Mouse (Mus musculus): ENCODE measurements around the gene Znrf1. TPM values are rescaled to one million over a fixed set of nuclear protein-coding genes. Genes with fewer than 3 reads are reported as not detected.
A peak's percentile ranks its signal among the peaks of the same experiment; 100 is the strongest.

Znrf1 gene
- polyA plus RNA-seq, 1 experiment from 2014 or later, result 33.1 TPM

GRCm38 (mm10) chr8:111622104-111622503 lies 86.2 kb downstream of the Znrf1 start:
- Histone ChIP-seq H3K9me3 (replicated peaks) (no peaks in the 10 kb centered on the region), H3K9ac (no peak overlapping the region), H3K4me3 (no peak overlapping the region), H3K27ac (ENCODE audit: poor library complexity, severe bottlenecking) (no peak overlapping the region), H3K4me1 (replicated peaks) (peaks cover 44% of the 10 kb centered on the region), H3K4me2 (no peak overlapping the region), H3K36me3 (peaks cover 20% of the 10 kb centered on the region; the same call in 1 of the 2 replicates), H3K27me3 (replicated peaks) (no peaks in the 10 kb centered on the region)
- no peak for ATAC-seq (ENCODE audit: insufficient number of reproducible peaks, low FRiP score)
- 80% methylated on average over 3 of the region's 3 CpGs for WGBS

DNA sequence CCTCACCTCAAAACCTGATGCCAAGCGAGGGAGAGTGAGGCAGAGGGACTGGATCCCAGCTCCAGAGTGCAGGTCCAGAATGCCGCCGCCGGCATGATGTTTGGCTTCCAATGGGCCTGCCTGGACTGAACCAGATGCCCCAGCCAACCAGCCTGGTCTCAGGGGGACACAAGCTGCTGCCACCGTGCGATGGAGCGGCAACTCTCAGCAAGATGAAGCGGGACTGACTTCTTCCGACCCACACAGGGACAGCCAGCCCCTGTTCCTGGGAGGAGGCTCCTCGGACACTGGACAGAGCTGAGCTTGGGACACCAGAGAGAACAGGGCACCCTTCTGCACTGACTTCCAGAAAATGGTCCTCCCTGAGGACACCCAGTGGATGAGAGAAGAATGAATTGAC lies 86.7 kb downstream of the Znrf1 start:
- Histone ChIP-seq H3K4me2 (no peak overlapping the region), H3K9me3 (replicated peaks) (no peaks in the 10 kb centered on the region), H3K4me1 (replicated peaks) (peaks cover 41% of the 10 kb centered on the region), H3K4me3 (no peak overlapping the region), H3K27ac (ENCODE audit: poor library complexity, severe bottlenecking) (no peak overlapping the region), H3K27me3 (replicated peaks) (no peaks in the 10 kb centered on the region), H3K36me3 (peaks cover 20% of the 10 kb centered on the region; the same call in 1 of the 2 replicates), H3K9ac (no peak overlapping the region)
- no peak for ATAC-seq (ENCODE audit: insufficient number of reproducible peaks, low FRiP score)
- 89% methylated on average over 10 of the region's 10 CpGs for whole genome bisulfite sequencing

DNA sequence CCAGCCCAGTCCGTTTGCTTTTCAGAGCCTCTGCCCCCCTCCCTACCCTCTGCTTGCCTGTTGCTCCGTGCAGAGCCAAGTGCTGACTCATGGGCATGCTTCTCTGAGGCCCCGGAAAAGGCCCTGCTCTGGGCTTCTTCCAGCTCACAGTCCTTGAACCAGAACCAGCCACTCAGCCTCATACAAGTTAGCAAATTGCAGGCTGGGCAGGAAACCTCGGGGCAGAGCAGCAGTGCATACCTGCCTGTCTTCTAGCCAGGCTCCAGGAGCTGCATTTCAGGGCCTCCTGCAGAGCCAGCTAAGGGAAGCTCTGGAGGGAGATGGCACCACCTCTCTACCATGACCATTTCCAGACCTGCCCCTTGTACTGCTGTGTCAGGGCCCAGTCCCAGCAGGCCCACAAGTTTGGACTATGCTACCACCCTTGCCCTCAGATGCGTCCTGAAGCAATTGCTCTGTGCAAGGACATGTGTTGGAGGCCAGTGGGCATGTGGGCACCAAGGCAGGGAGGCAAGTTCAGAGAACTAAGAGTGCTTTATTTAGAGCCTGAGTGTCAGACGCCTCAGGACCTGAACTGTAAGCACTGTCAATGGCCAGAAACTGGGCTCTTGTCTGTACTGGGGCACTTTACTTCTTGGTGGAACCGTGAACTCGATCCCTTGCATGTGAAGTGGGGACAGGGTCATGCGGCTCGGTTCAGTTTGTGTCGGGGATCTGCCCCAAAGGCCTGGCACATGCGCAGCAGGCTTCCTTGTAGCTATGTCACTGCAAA lies 88.4 kb downstream of the Znrf1 start:
- Histone ChIP-seq H3K27ac (ENCODE audit: poor library complexity, severe bottlenecking) (no peak overlapping the region), H3K36me3 (peaks cover 20% of the 10 kb centered on the region; the same call in 1 of the 2 replicates), H3K9me3 (replicated peaks) (no peaks in the 10 kb centered on the region), H3K4me1 (replicated peaks) (peaks cover 28% of the 10 kb centered on the region), H3K4me2 (no peak overlapping the region), H3K9ac (no peak overlapping the region), H3K27me3 (replicated peaks) (no peaks in the 10 kb centered on the region), H3K4me3 (no peak overlapping the region)
- WGBS, result 65% methylated on average over 12 of the region's 12 CpGs
- ATAC-seq (ENCODE audit: insufficient number of reproducible peaks, low FRiP score), result no peak

- peaks cover 22% of the 10 kb centered on the region for H3K4me1 ChIP-seq (replicated peaks)
- WGBS, result 87% methylated on average over 10 of the region's 10 CpGs
- H3K27ac ChIP-seq (ENCODE audit: poor library complexity, severe bottlenecking), result no peak overlapping the region
- peaks cover 20% of the 10 kb centered on the region; the same call in 1 of the 2 replicates for H3K36me3 ChIP-seq
- no peak overlapping the region for H3K4me3 ChIP-seq
- no peak overlapping the region for H3K4me2 ChIP-seq
- H3K9ac ChIP-seq, result no peak overlapping the region
- no peak for ATAC-seq (ENCODE audit: insufficient number of reproducible peaks, low FRiP score)
- no peaks in the 10 kb centered on the region for H3K27me3 ChIP-seq (replicated peaks)
- no peaks in the 10 kb centered on the region for H3K9me3 ChIP-seq (replicated peaks)
Measured at GRCm38 (mm10) chr8:111624853-111625221, 88.9 kb downstream of the Znrf1 start.

DNA sequence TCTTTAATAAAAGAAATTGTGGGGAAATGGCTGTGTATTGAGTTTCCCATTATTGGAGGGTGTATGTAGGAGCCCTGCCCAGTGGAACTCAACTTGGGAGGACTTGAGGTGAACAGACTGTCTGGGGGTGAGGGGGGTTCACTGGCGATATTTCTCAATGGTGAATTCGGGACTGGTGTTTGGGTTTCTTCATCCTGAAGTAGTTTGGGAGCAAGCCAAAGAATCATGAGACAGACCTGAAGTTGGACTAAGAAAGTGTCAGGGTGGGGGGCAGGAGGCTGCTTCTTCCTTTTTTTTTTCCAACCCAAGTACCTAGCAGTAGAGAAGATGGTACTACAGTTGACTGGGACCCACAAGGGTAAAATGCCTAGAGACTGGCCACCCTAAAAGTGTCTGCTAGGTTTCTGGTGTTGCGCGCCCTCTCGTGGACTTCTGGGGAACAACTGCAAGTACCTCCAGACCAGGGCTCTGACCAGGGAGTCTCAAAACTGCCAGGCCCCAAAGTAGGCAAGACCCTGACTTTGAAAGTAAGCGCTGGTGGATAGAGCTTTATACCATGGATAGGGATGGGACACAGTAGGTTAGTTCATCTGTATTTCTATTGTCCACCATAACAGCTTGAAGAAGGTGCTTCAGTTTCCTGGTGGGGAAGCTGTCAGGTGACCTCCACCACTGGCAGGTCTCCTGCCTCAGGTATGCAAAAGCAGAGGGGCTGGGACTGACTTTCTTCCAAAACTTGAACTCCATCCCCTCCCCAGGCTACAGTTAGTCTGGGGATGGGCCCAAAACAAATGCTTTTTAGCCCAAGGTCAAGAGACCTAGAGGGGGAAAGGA lies 90.0 kb downstream of the Znrf1 start:
- Histone ChIP-seq H3K9ac (no peak overlapping the region), H3K36me3 (peaks cover 18% of the 10 kb centered on the region; the same call in 1 of the 2 replicates)
- 30% methylated on average over 6 of the region's 6 CpGs for whole genome bisulfite sequencing

DNA sequence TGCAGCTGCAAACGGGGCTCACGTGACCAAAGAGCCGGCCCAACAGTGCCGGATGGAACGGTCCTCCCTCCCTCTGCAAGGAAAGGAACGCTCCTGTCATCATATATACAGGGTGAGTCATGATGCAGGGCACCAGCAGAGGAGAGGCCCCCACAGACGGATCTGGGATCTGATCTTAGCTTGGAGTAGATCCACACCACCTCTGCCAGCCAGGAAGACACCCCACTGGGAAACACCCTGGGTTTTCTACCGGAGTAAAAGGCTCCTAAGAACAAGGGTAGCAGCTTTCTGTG lies 90.6 kb downstream of the Znrf1 start:
- Histone ChIP-seq H3K27ac (ENCODE audit: poor library complexity, severe bottlenecking) (no peak overlapping the region), H3K36me3 (peaks cover 13% of the 10 kb centered on the region; the same call in 1 of the 2 replicates), H3K4me3 (no peak overlapping the region), H3K4me2 (no peak overlapping the region), H3K4me1 (replicated peaks) (peaks cover 16% of the 10 kb centered on the region), H3K27me3 (replicated peaks) (no peaks in the 10 kb centered on the region), H3K9me3 (replicated peaks) (no peaks in the 10 kb centered on the region), H3K9ac (no peak overlapping the region)
- 67% methylated on average over 8 of the region's 8 CpGs for WGBS
- ATAC-seq (ENCODE audit: insufficient number of reproducible peaks, low FRiP score), result no peak

More for the DNA sequence above, 90.0 kb downstream of the Znrf1 start:
- Histone ChIP-seq H3K27ac (ENCODE audit: poor library complexity, severe bottlenecking) (no peak overlapping the region), H3K27me3 (replicated peaks) (no peaks in the 10 kb centered on the region), H3K9me3 (replicated peaks) (no peaks in the 10 kb centered on the region), H3K4me3 (no peak overlapping the region), H3K4me1 (replicated peaks) (peaks cover 16% of the 10 kb centered on the region), H3K4me2 (no peak overlapping the region)
- 0 out of 2 replicates have a peak, but pooled peaks have one; percentile 17 for ATAC-seq (ENCODE audit: insufficient number of reproducible peaks, low FRiP score)

- 90% methylated on average over 14 of the region's 14 CpGs for WGBS
- H3K27ac ChIP-seq (ENCODE audit: poor library complexity, severe bottlenecking), result no peak overlapping the region
- H3K27me3 ChIP-seq (replicated peaks), result no peaks in the 10 kb centered on the region
- H3K9ac ChIP-seq, result no peak overlapping the region
- H3K9me3 ChIP-seq (replicated peaks), result no peaks in the 10 kb centered on the region
- H3K4me3 ChIP-seq, result no peak overlapping the region
- H3K4me2 ChIP-seq, result no peak overlapping the region
- peaks cover 16% of the 10 kb centered on the region for H3K4me1 ChIP-seq (replicated peaks)
- ATAC-seq (ENCODE audit: insufficient number of reproducible peaks, low FRiP score), result no peak
- peaks cover 8% of the 10 kb centered on the region; the same call in 1 of the 2 replicates for H3K36me3 ChIP-seq
Measured at GRCm38 (mm10) chr8:111626933-111627332, 91.0 kb downstream of the Znrf1 start.

DNA sequence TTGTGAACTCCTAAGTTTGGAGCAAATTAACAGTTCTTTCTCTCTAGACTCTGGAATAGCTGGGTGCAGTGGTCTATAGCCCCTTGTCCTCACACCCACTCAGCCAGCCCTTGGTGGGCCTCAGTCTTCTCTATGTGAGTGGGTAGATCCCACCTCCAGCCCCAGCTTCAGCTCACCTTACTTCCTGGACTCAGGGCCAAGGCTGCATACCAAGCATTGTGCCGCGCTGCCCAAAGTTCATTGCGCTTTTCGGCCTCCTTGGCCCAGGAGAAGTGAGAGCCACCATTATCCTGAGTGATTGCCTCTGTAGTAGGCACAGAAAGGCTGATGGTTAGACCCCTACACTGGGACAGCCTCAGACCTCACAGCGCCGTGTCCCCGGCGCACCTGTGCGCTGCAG lies 92.0 kb downstream of the Znrf1 start:
- H3K27me3 ChIP-seq (replicated peaks), result no peaks in the 10 kb centered on the region
- WGBS, result 95% methylated on average over 9 of the region's 9 CpGs
- ATAC-seq (ENCODE audit: insufficient number of reproducible peaks, low FRiP score), result no peak
- no peak overlapping the region for H3K9ac ChIP-seq
- H3K9me3 ChIP-seq (replicated peaks), result no peaks in the 10 kb centered on the region
- H3K27ac ChIP-seq (ENCODE audit: poor library complexity, severe bottlenecking), result no peak overlapping the region
- peaks cover 16% of the 10 kb centered on the region for H3K4me1 ChIP-seq (replicated peaks)
- no peak overlapping the region for H3K4me3 ChIP-seq
- H3K4me2 ChIP-seq, result no peak overlapping the region
- H3K36me3 ChIP-seq, result 0 out of 2 replicates have a peak, but pooled peaks cover 1% of the 10 kb centered on the region

DNA sequence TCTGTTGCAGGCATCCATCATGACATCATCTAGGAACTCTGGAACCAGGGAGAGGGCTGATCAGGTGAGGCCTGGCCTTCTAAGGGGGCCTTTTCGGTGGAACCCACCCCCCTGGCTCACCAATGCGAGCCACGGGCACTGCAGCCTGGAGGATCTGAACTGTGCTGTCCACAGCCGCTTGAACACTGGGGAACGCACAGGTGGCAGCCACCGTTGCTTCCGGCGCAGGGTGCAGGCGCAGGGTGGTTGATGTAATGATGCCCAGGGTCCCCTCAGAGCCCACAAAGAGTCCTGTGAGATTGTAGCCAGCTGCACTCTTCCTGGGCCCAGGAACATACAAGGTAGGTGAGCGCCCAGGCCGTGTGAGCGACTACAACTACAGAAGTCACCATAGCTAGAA lies 92.5 kb downstream of the Znrf1 start:
- H3K9me3 ChIP-seq (replicated peaks), result 0 out of 2 replicates have a peak, but pooled peaks cover 3% of the 10 kb centered on the region
- H3K27ac ChIP-seq (ENCODE audit: poor library complexity, severe bottlenecking), result no peak overlapping the region
- H3K4me1 ChIP-seq (replicated peaks), result peaks cover 16% of the 10 kb centered on the region
- H3K4me3 ChIP-seq, result no peak overlapping the region
- H3K27me3 ChIP-seq (replicated peaks), result no peaks in the 10 kb centered on the region
- H3K9ac ChIP-seq, result no peak overlapping the region
- 89% methylated on average over 12 of the region's 12 CpGs for WGBS
- ATAC-seq (ENCODE audit: insufficient number of reproducible peaks, low FRiP score), result no peak
- H3K4me2 ChIP-seq, result no peak overlapping the region
- H3K36me3 ChIP-seq, result no peaks in the 10 kb centered on the region

DNA sequence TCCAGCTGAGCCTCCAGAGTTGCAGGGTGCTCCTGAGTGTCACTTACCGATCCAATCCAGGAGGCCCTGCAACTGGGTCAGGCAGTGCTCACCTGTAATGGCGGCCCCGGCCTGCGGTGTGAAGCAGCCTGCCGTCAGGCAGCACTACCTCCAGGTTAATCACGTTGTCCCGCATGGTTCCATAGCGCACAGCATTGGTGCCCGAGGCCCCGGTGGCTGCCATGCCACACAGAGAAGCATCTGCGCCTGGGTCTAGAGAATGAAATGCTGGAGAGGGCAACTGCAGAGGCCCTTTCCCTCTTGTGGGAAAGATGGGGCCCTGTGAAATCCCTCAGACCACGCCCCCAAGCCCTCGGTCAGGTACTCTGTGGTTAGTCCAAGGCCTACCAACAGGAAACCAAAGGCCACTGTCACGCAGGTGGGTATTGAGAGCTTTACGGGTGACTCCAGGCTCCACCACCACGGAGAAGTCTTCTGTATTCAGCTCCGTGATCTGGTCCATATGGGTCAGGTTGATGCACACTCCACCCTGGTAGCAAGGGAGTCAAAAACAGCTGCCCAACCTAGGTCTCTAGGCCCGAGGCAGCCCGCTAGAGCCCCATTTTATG lies 93.1 kb downstream of the Znrf1 start:
- 0 out of 2 replicates have a peak, but pooled peaks cover 5% of the 10 kb centered on the region for H3K9me3 ChIP-seq (replicated peaks)
- H3K27me3 ChIP-seq (replicated peaks), result no peaks in the 10 kb centered on the region
- H3K9ac ChIP-seq, result no peak overlapping the region
- H3K27ac ChIP-seq (ENCODE audit: poor library complexity, severe bottlenecking), result no peak overlapping the region
- H3K4me2 ChIP-seq, result no peak overlapping the region
- H3K4me3 ChIP-seq, result no peak overlapping the region
- H3K4me1 ChIP-seq (replicated peaks), result peaks cover 12% of the 10 kb centered on the region
- WGBS, result 85% methylated on average over 19 of the region's 19 CpGs
- no peaks in the 10 kb centered on the region for H3K36me3 ChIP-seq
- no peak for ATAC-seq (ENCODE audit: insufficient number of reproducible peaks, low FRiP score)

- Histone ChIP-seq H3K36me3 (no peaks in the 10 kb centered on the region), H3K4me2 (peak within 1 kb of the TSS; percentile 65), H3K9me3 (replicated peaks) (0 out of 2 replicates have a peak, but pooled peaks cover 5% of the 10 kb centered on the region), H3K27me3 (replicated peaks) (no peaks in the 10 kb centered on the region), H3K27ac (ENCODE audit: poor library complexity, severe bottlenecking) (no peak within 1 kb of the TSS), H3K9ac (peak within 1 kb of the TSS; percentile 34; the same call in 1 of the 2 replicates), H3K4me1 (replicated peaks) (peaks cover under 1% of the 10 kb centered on the region; the same call in 1 of the 2 replicates), H3K4me3 (peak within 1 kb of the TSS; percentile 37)
- peak; percentile 29; the same call in 1 of the 2 replicates for ATAC-seq (ENCODE audit: insufficient number of reproducible peaks, low FRiP score)
- WGBS, result 28% methylated on average over 13 of the region's 13 CpGs
Measured at GRCm38 (mm10) chr8:111630105-111630521, 94.2 kb downstream of the Znrf1 start, which contains the start of gene Ldhd. Gene Ldhd, minus strand, starts transcription at chr8:111630374.

Data from heart, embryonic 12.5 days (tissue).